Mouse (Mus musculus) urinary bladder, postnatal 14 days (tissue): ENCODE results near the gene Pld1.

ENCODE experiments used
- DNase-seq: peaks from one replicate; pipeline ENCODE4 v3.0.0; 2021; ENCODE audit warnings: low spot score

Pld1 gene

GRCm38 (mm10) chr3:27991100-27991703 is 52.7 kb downstream of the Pld1 start:
- DNase-seq, result no peak

- no peak for DNase-seq
Measured at GRCm38 (mm10) chr3:27994175-27994990, 55.9 kb downstream of the Pld1 start.

- DNase-seq, result no peak
Measured at GRCm38 (mm10) chr3:28004321-28004720, 65.8 kb downstream of the Pld1 start.

- no peak for DNase-seq
Measured at GRCm38 (mm10) chr3:28007684-28008083, 69.2 kb downstream of the Pld1 start.

DNA sequence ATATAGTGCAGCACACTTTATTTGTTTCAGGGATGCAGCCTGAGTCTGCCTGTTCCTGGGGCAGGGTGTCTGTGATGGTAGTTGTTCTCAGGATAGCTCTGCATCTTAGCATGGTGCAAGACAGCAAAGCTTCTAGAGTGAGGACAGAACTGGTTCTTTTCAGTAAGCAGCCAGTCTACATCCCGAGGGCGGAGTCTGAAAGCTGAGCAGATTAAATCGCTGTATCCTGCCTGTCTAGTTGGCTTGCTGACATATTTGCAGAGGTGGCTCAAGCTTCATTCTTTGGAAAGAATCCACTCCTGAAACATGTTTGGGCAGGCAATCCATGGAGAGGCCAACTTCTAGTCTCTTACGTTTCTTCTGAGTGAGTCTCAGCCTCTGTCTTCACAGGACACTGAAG is 69.9 kb downstream of the Pld1 start:
- DNase-seq, result peak; percentile 75

GRCm38 (mm10) chr3:28012177-28012576 is 73.7 kb downstream of the Pld1 start:
- no peak for DNase-seq

GRCm38 (mm10) chr3:28013441-28013840 is 74.9 kb downstream of the Pld1 start:
- no peak for DNase-seq

DNA sequence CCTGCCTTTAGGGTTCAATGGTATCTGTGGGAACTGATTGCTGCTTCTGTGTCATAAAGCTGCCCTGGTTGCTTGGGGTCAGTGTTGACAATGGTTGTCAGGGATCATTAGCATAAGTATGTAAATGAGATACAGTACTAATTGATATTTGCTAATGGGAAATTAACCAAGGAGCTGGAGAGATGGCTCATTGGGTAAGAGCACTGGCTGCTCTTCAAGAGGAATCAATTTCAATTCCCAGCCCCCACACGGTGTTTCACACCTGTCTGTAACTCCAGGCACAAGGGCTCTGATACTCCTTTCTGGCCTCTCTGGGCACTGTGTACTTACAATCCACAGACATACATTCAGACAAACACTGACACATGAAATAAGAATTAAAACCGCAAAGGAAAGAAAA is 78.5 kb downstream of the Pld1 start:
- no peak for DNase-seq

DNA sequence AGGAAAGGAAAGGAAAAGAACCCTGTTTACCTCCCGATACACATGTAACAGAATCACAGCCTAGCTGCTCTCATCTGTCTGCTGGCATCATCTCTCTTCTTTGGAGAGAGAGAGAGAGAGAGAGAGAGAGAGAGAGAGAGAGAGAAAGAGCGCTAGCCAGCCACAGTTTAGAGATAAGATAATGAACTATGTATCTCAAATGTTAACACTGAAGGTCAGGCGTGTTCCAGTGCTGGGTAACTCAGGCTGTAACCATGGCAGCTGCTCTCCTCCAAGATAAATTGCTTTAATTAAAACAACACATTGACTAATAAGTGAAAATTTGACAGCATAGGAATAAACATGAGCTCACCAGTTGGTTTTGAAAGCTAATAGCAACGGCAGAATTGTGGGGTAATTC is 81.2 kb downstream of the Pld1 start:
- DNase-seq, result no peak

DNA sequence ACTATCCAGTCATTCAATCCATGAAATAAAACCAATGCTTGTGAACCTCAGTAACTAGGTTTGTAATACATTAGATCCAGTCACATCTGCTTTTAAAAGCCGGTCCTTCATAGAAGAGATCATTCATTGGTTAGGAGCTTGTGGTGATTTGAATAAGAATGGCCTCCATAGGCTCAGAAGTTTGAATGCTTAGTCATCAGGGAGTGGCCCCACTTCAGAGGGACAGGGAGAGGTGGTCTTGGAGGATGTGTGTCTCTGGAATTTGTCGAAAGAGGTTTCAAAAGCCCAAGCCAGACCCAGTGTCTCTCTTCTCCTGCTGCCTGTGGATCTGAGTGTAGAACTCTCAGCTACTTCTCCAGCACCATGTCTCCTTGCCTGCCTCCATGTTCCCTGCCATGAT is 81.9 kb downstream of the Pld1 start:
- no peak for DNase-seq

GRCm38 (mm10) chr3:28022191-28022590 is 83.7 kb downstream of the Pld1 start:
- peak; percentile 30 for DNase-seq

GRCm38 (mm10) chr3:28026876-28027275 is 88.4 kb downstream of the Pld1 start:
- no peak for DNase-seq

DNA sequence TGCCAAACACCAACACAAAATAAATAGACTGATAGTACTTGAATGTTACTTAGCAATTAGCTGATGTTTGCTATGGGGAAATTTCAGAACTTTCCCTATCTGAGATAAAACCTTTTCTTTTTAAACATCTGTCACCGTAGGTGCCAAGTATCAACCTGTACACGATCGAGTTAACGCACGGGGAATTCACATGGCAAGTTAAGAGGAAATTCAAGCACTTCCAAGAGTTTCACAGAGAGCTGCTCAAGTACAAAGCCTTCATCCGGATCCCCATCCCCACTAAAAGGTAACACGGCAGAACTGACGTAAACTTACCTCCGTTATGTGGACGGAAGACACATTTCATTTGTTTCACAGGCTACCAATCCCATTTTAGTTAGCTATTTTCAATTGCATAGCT is 90.0 kb downstream of the Pld1 start:
- no peak for DNase-seq

DNA sequence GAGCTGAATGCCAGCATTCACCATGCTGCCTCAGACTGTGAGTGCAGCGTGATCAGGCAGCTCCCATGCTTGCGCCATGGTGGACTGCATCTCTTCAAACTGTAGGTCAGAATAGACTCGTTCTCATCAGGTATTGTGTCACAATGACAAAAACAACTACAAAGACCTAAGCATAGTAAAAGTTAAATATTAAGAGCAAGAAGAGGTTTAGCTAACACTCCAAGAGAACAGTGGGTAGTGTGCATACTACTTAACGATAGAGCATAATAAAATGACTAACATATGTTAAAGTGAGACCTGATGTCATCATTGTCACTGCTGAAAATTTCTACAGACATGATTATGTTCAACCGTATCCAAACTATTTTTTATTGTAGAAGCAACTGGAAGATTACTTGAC is 92.4 kb downstream of the Pld1 start:
- no peak for DNase-seq

DNA sequence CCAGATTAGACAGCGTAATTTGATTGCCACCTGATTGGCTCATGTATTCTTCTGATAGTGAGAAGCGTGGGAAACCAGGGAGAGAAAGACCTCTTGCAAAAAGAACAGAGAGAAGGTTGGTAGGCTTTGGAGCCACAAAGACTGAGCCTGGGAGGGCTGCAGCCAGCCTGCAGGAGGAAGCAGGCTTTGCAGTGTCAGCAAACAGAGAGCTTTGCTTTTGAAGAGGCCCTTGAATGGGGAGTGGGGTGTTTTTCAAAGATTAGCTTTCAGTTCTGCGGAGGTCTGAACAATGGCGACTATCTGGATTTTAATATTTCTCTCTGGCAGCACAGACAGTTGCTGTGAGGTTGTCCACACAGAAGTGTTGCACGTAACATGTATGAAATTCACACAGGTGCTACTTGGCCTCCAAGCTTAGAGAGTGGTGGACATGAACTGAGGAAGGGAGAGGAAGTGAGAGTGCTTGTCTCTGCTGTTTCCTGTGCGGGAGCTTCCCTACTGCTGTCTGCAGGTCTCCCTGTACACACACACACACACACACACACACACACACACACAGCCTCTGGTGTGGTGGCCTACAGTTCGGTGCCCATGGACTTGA is 93.2 kb downstream of the Pld1 start:
- no peak for DNase-seq

DNA sequence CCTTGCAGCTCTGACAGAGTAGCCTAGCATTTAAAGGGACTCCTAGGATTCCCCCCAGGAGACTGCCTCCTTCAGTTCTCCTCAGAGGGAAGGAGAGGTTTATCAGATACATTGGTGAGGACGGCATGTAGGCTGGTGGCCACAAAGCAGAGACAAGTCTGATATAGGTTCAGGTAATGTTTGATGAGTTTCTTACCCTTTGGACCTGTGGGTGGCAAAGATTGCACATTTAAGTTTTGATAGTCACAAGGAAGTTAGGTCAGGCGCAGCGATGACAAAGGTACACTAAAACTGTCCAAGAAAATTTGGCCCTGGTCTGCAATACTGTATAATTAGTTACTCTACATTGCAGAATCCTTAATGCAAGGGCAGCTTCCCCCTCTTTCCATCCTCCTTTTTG is 95.4 kb downstream of the Pld1 start:
- DNase-seq, result no peak

DNA sequence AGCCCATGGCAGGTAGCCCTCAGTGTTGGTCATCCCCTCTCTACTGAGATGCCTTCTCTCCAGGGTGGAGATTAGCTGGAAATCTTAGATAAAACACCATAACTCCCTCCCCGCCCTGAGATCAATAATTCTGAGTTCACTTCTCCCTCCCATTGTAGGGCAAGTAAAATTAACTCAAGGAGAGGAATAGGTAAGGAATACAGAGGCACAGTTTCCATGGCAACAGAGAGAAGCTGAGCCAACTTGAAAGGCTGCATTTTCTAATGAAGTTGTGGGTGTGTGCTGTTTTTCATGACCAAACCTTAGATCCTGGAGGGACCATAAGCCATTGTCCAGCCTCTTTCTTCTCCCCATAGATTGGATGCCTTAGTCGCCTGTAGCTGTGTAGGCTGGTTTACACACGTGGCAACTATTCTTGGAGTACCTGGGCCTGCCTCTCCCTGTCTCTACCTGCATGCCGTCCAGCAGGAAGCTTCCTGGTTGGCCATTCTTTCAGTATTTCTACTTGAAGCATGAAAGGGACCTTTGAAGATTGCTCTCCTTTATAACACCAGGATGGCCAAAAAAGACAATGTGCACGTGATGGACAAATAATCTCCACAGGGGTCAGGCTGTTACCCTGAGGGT is 96.3 kb downstream of the Pld1 start:
- DNase-seq, result no peak

GRCm38 (mm10) chr3:28037320-28037932 is 98.9 kb downstream of the Pld1 start:
- DNase-seq, result no peak

GRCm38 (mm10) chr3:28038106-28038505 is 99.6 kb downstream of the Pld1 start:
- DNase-seq, result no peak

GRCm38 (mm10) chr3:28039760-28040159 is 101.3 kb downstream of the Pld1 start:
- peak; percentile 36 for DNase-seq

DNA sequence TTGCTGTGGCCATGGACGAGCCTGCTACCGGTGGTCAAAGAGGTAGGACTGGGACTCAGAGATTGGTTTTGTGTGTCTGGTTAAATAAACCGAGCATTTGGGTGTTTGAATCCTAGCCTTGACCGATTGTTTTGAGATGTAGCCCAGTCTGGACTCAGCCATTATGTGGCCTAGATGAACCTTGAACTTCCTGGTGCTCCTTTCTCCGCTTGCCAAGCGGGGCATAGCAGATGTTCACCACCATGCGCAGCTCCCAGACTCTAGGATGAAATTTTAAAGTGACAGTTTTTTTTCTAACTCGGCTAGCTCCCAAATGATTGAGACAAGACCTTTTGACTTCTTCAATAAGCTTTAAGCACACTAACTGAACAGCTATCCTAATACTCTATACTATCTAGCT is 102.7 kb downstream of the Pld1 start:
- DNase-seq, result no peak

DNA sequence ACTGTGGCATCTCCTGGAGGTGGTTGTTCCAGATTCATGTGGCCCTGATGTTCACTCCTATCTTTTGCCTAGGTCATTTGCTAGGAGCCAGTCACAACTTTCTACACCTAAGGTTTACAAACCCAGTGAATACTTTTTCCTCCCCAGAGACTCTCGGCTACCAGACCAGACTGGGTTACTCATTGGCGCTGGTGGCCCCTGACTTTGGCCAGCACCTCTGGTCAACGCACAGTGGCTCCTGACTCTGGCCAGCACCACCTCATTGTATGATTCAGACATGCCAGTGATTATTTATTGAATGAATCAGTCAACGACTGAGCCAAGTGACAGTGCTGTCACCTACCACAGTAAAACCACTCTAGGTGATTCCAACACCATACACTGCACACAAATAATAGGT is 103.9 kb downstream of the Pld1 start:
- no peak for DNase-seq

- DNase-seq, result no peak
Measured at GRCm38 (mm10) chr3:28047599-28047998, 109.1 kb downstream of the Pld1 start.
